Mouse (Mus musculus): ENCODE results near the gene Ube2v1.

Gene Ube2v1

GRCm38 (mm10) chr2:167593551-167594250 is 38.2 kb downstream of the Ube2v1 start:
- no peak for DNase-seq (ENCODE audit: low spot score in 2 of 2)

GRCm38 (mm10) chr2:167588774-167589577 is 42.9 kb downstream of the Ube2v1 start:
- peak; percentile 65 to 71 for DNase-seq (ENCODE audit: low spot score in 2 of 2)

- no peak for DNase-seq (ENCODE audit: low spot score in 2 of 2)
These were observed 44.9 kb downstream of the Ube2v1 start for GRCm38 (mm10) chr2:167586976-167587375.

- no peak for DNase-seq (ENCODE audit: low spot score in 2 of 2)
These were observed 45.9 kb downstream of the Ube2v1 start for GRCm38 (mm10) chr2:167586041-167586440.

- DNase-seq (ENCODE audit: low spot score in 2 of 2), result no peak
These were observed 46.6 kb downstream of the Ube2v1 start for GRCm38 (mm10) chr2:167585273-167585672.

GRCm38 (mm10) chr2:167583161-167583952 is 48.5 kb downstream of the Ube2v1 start:
- DNase-seq (ENCODE audit: low spot score in 2 of 2), result no peak

GRCm38 (mm10) chr2:167578521-167578920 is 53.4 kb downstream of the Ube2v1 start:
- DNase-seq (ENCODE audit: low spot score in 2 of 2), result peak in 1 of 2 experiments; percentile 66

- DNase-seq (ENCODE audit: low spot score in 2 of 2), result no peak
These were observed 54.6 kb downstream of the Ube2v1 start for GRCm38 (mm10) chr2:167577186-167577785.

- no peak for DNase-seq (ENCODE audit: low spot score in 2 of 2)
These were observed 55.7 kb downstream of the Ube2v1 start for GRCm38 (mm10) chr2:167576121-167576620.

- DNase-seq (ENCODE audit: low spot score in 2 of 2), result no peak
These were observed 56.3 kb downstream of the Ube2v1 start for GRCm38 (mm10) chr2:167575581-167575980.

- DNase-seq (ENCODE audit: low spot score in 2 of 2), result no peak
These were observed 57.1 kb downstream of the Ube2v1 start for GRCm38 (mm10) chr2:167574814-167575213.

- DNase-seq (ENCODE audit: low spot score in 2 of 2), result no peak
These were observed 60.3 kb downstream of the Ube2v1 start for GRCm38 (mm10) chr2:167571442-167572220.

GRCm38 (mm10) chr2:167570815-167571214 is 61.1 kb downstream of the Ube2v1 start:
- no peak for DNase-seq (ENCODE audit: low spot score in 2 of 2)

- DNase-seq (ENCODE audit: low spot score in 2 of 2), result no peak
These were observed 61.8 kb downstream of the Ube2v1 start for GRCm38 (mm10) chr2:167569934-167570651.

GRCm38 (mm10) chr2:167568112-167568511 is 63.8 kb downstream of the Ube2v1 start:
- DNase-seq (ENCODE audit: low spot score in 2 of 2), result no peak

GRCm38 (mm10) chr2:167565682-167566081 is 66.2 kb downstream of the Ube2v1 start:
- no peak for DNase-seq (ENCODE audit: low spot score in 2 of 2)

GRCm38 (mm10) chr2:167565312-167565656 is 66.6 kb downstream of the Ube2v1 start:
- DNase-seq (ENCODE audit: low spot score in 2 of 2), result no peak

GRCm38 (mm10) chr2:167564551-167565311 is 67.2 kb downstream of the Ube2v1 start:
- DNase-seq (ENCODE audit: low spot score in 2 of 2), result no peak

GRCm38 (mm10) chr2:167563703-167564102 is 68.2 kb downstream of the Ube2v1 start:
- no peak for DNase-seq (ENCODE audit: low spot score in 2 of 2)
